Mouse (Mus musculus): ENCODE measurements around the gene Abca2.

- TF ChIP-seq CTCF (IDR thresholded peaks at IDR 0.05; ENCODE audit: low read depth) (peak; percentile 59), EP300 (IDR thresholded peaks at IDR 0.05; ENCODE audit: low read depth) (no peak)
These were observed 68.0 kb downstream of the Abca2 start for GRCm38 (mm10) chr2:25496462-25496861.
